15 mouse cellular contexts compared by ENCODE assay signal in genomic region chr5:100044621-100045020, GRCm38 (mm10).
"Had no signal": no experiment of that assay in that cellular context is flagged by ENCODE, and none has a peak within 500 bp of the region (broad histone marks: within the 10 kb centered on the region; RNA-seq: fewer than 3 reads in every experiment).

No protein-coding gene starts in this region.

- H3K4me3 ChIP-seq: layer of hippocampus, adult 2 months; limb, embryonic 13.5 days; midbrain, embryonic 12.5 days; neural tube, embryonic 13.5 days had no signal

- H3K9me3 ChIP-seq: limb, embryonic 13.5 days; midbrain, embryonic 12.5 days; neural tube, embryonic 13.5 days had no signal

- H3K27me3 ChIP-seq: limb, embryonic 13.5 days; midbrain, embryonic 12.5 days; neural tube, embryonic 13.5 days had no signal

- H3K4me2 ChIP-seq: limb, embryonic 13.5 days; liver, embryonic 11.5 days; midbrain, embryonic 12.5 days; neural tube, embryonic 13.5 days had no signal

- H3K36me3 ChIP-seq: neural tube, embryonic 13.5 days had no signal

- DNase-seq: left cerebral cortex, postnatal 4 days; lung, postnatal 10 days; lung, postnatal 4 days; retina, postnatal 1 day; right cerebral cortex, postnatal 4 days; spleen, adult 18-20 months; thymus, postnatal 36 days had no signal

- ATAC-seq: hindbrain, embryonic 16.5 days; inflammation-experienced regulatory T-cells, adult 6 months; midbrain, embryonic 16.5 days had no signal

- H3K27ac ChIP-seq: limb, embryonic 13.5 days; midbrain, embryonic 12.5 days; neural tube, embryonic 13.5 days had no signal

- H3K9ac ChIP-seq: limb, embryonic 13.5 days; midbrain, embryonic 12.5 days; neural tube, embryonic 13.5 days had no signal
